Mouse (Mus musculus) hindbrain, embryonic 16.5 days (tissue): Measurements from ENCODE around the gene Fbxw5. TPM values are rescaled to one million over a fixed set of nuclear protein-coding genes. Genes with fewer than 3 reads are reported as not detected.
"Not testable (repeated sequence)": the region's sequence is repeated elsewhere in the genome, so short reads cannot be mapped to it uniquely, and the experiment has no call there.

Experiments used
- ATAC-seq: fragments of 200-750 bp; cut with Nextera tagmentation; 2 replicates; pipeline ENCODE4 v1.8.0; 2017; ENCODE audit warnings: moderate TSS enrichment, moderate library complexity
- H3K27ac ChIP-seq: fragments of 300-500 bp; sonication (generic); 2 replicates; pipeline ENCODE4 v1.5.1; 2014; ENCODE audit warnings: low read depth, mild to moderate bottlenecking, control low read depth, low read length, moderate library complexity
- H3K27me3 ChIP-seq: fragments of 300-500 bp; sonication (generic); replicated peaks from 2 replicates; pipeline ENCODE4 v1.6.1; 2014; ENCODE audit warnings: low read length; ENCODE audit not compliant: control insufficient read depth, insufficient read depth
- H3K36me3 ChIP-seq: fragments of 300-500 bp; sonication (generic); 2 replicates; pipeline ENCODE4 v1.6.1; 2014; ENCODE audit warnings: mild to moderate bottlenecking, low read length, moderate library complexity, mixed read lengths; ENCODE audit not compliant: control insufficient read depth, insufficient read depth
- H3K4me1 ChIP-seq: fragments of 300-500 bp; sonication (generic); 2 replicates; pipeline ENCODE4 v1.6.1; 2014; ENCODE audit warnings: low read depth, low read length; ENCODE audit not compliant: control insufficient read depth, insufficient read depth
- H3K4me2 ChIP-seq: fragments of 300-500 bp; sonication (generic); 2 replicates; pipeline ENCODE4 v1.6.1; 2014; ENCODE audit warnings: mild to moderate bottlenecking, low read length, control low read depth, moderate library complexity
- H3K4me3 ChIP-seq: fragments of 300-500 bp; sonication (generic); 2 replicates; pipeline ENCODE4 v1.5.1; 2014; ENCODE audit warnings: mild to moderate bottlenecking, low read length, control low read depth, moderate library complexity
- H3K9ac ChIP-seq: fragments of 300-500 bp; sonication (generic); 2 replicates; pipeline ENCODE4 v1.6.1; 2014; ENCODE audit warnings: low read depth, mild to moderate bottlenecking, control low read depth, low read length, moderate library complexity
- H3K9me3 ChIP-seq: fragments of 300-500 bp; sonication (generic); 2 replicates; pipeline ENCODE4 v1.6.1; 2014; ENCODE audit warnings: mild to moderate bottlenecking, low read length, moderate library complexity; ENCODE audit not compliant: control insufficient read depth
- WGBS: fragments of 180-500 bp; shearing (Covaris S2); extraction: QIAGEN DNeasy Blood & Tissue Kit; methylation state at CpG from one replicate; pipeline ENCODE4 v1.1.7; 2014; 5-methylcytosine and 5-hydroxymethylcytosine counted together
- polyA plus RNA-seq: library from polyadenylated mRNA; unstranded; fragments of >200 nt; fragmentation: Nextera tagmentation; extraction: Ambion mirVana; gene quantifications from 2 replicates; pipeline ENCODE4 v1.2.1, GENCODE M21; 2015

Fbxw5 gene
- polyA plus RNA-seq, 1 experiment from 2014 or later, result 136 TPM

DNA sequence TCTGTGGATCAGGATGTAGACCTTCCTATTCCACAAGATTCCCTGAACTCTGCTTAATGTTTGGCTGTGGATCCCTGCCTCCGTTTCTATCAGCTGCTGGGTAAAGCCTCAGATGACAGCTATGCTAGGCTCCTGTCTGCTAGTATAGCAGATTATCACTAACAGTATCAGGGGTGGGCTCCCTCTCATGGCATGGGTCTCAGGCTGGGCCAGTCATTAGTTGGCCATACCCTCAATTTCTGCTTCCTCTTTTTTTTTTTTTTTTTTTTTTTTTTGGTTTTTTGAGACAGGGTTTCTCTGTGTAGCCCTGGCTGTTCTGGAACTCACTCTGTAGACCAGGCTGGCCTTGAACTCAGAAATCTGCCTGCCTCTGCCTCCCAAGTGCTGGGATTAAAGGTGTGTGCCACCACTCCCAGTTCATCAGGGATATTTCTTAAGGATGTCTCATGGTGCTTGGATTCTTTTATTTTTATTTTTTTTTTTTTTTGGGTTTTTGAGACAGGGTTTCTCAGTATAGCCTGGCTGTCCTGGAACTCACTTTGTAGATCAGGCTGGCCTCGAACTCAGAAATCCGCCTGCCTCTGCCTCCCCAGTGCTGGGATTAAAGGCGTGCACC lies 52.7 kb downstream of the Fbxw5 start:
- H3K27ac ChIP-seq, H3K9ac ChIP-seq, H3K4me3 ChIP-seq, H3K27me3 ChIP-seq, ATAC-seq, H3K36me3 ChIP-seq, H3K4me1 ChIP-seq, H3K9me3 ChIP-seq, H3K4me2 ChIP-seq: not testable (repeated sequence)
- 89% methylated on average over 4 of the region's 4 CpGs for WGBS

Other genes starting within 250 kb of the Fbxw5 start
- gene Tmem203, start 245.3 kb upstream of the Fbxw5 start, polyA plus RNA-seq, result 15.8 and 16.6 TPM in 2 replicates
- 20.3 TPM in 2 replicates for gene Tprn, start 238.1 kb upstream of the Fbxw5 start, polyA plus RNA-seq
- gene Ssna1, start 228.3 kb upstream of the Fbxw5 start, polyA plus RNA-seq, result 181 and 183 TPM in 2 replicates
- gene Anapc2, start 228.3 kb upstream of the Fbxw5 start, polyA plus RNA-seq, result 137 and 147 TPM in 2 replicates
- not detected in 2 replicates for gene Tmem210, start 212.6 kb upstream of the Fbxw5 start, polyA plus RNA-seq
- gene Lrrc26, start 210.8 kb upstream of the Fbxw5 start, polyA plus RNA-seq, result 0.12 and 0.13 TPM in 2 replicates
- 56.9 and 65.8 TPM in 2 replicates for gene Grin1, start 181.6 kb upstream of the Fbxw5 start, polyA plus RNA-seq
- gene Man1b1, start 168.4 kb upstream of the Fbxw5 start, polyA plus RNA-seq, result 41.6 and 48.3 TPM in 2 replicates
- 26.4 and 27.8 TPM in 2 replicates for gene Dpp7, start 144.4 kb upstream of the Fbxw5 start, polyA plus RNA-seq
- gene Uap1l1, start 135.1 kb upstream of the Fbxw5 start, polyA plus RNA-seq, result 8.8 and 10.9 TPM in 2 replicates
- gene Sapcd2, start 128.4 kb upstream of the Fbxw5 start, polyA plus RNA-seq, result 15.7 and 17.2 TPM in 2 replicates
- gene Entpd2, start 104.9 kb upstream of the Fbxw5 start, polyA plus RNA-seq, result 6.7 and 7.4 TPM in 2 replicates
- gene Npdc1, start 101.4 kb upstream of the Fbxw5 start, polyA plus RNA-seq, result 481 and 505 TPM in 2 replicates
- 0.19 and 0.23 TPM in 2 replicates for gene Fut7, start 77.5 kb upstream of the Fbxw5 start, polyA plus RNA-seq
- gene Abca2, start 72.0 kb upstream of the Fbxw5 start, polyA plus RNA-seq, result 13.5 and 15.5 TPM in 2 replicates
- 3.4 and 4.1 TPM in 2 replicates for gene Clic3, start 43.9 kb upstream of the Fbxw5 start, polyA plus RNA-seq
- gene Paxx, start 39.7 kb upstream of the Fbxw5 start, polyA plus RNA-seq, result 117 and 134 TPM in 2 replicates
- gene Ptgds, start 30.7 kb upstream of the Fbxw5 start, polyA plus RNA-seq, result 904 and 1,173 TPM in 2 replicates
- not detected in 2 replicates for gene Lcn12, start 6.8 kb upstream of the Fbxw5 start, polyA plus RNA-seq
- gene C8g, start 969 bp downstream of the Fbxw5 start, polyA plus RNA-seq, result 6.1 and 6.6 TPM in 2 replicates
- 16.8 and 17.8 TPM in 2 replicates for gene Traf2, start 46.2 kb downstream of the Fbxw5 start, polyA plus RNA-seq
- gene Edf1, start 57.1 kb downstream of the Fbxw5 start, polyA plus RNA-seq, result 384 and 413 TPM in 2 replicates
- 1.8 and 3.7 TPM in 2 replicates for gene Mamdc4, start 74.1 kb downstream of the Fbxw5 start, polyA plus RNA-seq
- 164 and 178 TPM in 2 replicates for gene Phpt1, start 74.5 kb downstream of the Fbxw5 start, polyA plus RNA-seq
- 12.0 and 15.1 TPM in 2 replicates for gene Ajm1, start 81.0 kb downstream of the Fbxw5 start, polyA plus RNA-seq
- gene Rabl6, start 107.8 kb downstream of the Fbxw5 start, polyA plus RNA-seq, result 65.3 and 71.8 TPM in 2 replicates
- 0.13 and 0.34 TPM in 2 replicates for gene Ccdc183, start 116.9 kb downstream of the Fbxw5 start, polyA plus RNA-seq
- gene Tmem141, start 121.3 kb downstream of the Fbxw5 start, polyA plus RNA-seq, result 54.6 and 66.8 TPM in 2 replicates
- 4.6 and 4.8 TPM in 2 replicates for gene Fcna, start 127.3 kb downstream of the Fbxw5 start, polyA plus RNA-seq
- gene Lcn8, start 152.4 kb downstream of the Fbxw5 start, polyA plus RNA-seq, result not detected in 2 replicates
- gene Lcn5, start 157.2 kb downstream of the Fbxw5 start, polyA plus RNA-seq, result not detected in 2 replicates
- not detected in 2 replicates for gene Lcn6, start 176.0 kb downstream of the Fbxw5 start, polyA plus RNA-seq
- not detected in 2 replicates for gene Lcn10, start 182.0 kb downstream of the Fbxw5 start, polyA plus RNA-seq
- not detected in 2 replicates for gene Obp2a, start 199.3 kb downstream of the Fbxw5 start, polyA plus RNA-seq
- gene Bmyc, start 206.0 kb downstream of the Fbxw5 start, polyA plus RNA-seq, result 164 and 182 TPM in 2 replicates
- gene Obp2b, start 236.3 kb downstream of the Fbxw5 start, polyA plus RNA-seq, result not detected in 2 replicates